Mouse (Mus musculus): ENCODE data around the gene Clrn2. TPM values are rescaled to one million over a fixed set of nuclear protein-coding genes. Genes with fewer than 3 reads are reported as not detected.
A peak's percentile ranks its signal among the peaks of the same experiment; 100 is the strongest.

Gene Clrn2
- polyA plus RNA-seq, 1 experiment from 2014 or later = not detected

DNA sequence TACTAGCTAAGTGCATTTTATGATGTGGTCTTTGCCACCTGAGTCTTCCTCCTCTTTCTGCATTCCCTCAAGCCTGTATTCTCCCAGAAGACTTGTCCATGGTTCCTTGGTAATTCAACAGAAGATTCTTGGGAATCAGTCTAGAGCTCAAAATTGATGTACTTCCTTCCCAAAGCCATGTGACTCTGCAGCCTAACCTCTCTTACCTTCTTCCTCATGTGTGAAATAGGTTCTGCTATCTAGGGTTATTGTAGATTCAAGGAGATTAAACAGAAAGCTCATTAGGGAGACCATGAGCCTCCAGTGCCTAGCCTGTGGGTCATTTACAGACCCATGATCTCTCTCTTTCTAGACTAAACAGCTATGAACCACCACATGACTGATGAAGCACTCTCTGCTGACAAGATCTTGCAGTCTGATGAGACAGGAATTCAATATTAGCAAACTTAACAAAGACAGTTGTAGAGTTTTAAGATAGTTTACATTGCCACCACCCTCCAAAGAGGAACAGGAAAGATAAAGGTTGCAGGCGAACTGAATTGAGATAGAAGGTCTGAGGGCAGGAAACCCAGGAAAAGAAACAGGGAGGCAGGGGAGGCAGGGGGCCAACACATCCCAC is 27.0 kb upstream of the Clrn2 start:
- no peak overlapping the region for H3K9ac ChIP-seq (ENCODE audit: low read depth, low read length)
- ATAC-seq = no peak
- H3K4me3 ChIP-seq (ENCODE audit: low read length) = no peak overlapping the region
- no peaks in the 10 kb centered on the region for H3K27me3 ChIP-seq (replicated peaks; ENCODE audit: control insufficient read depth, insufficient read depth, low read length)
- no peak overlapping the region for H3K4me2 ChIP-seq (ENCODE audit: low read depth, low read length)
- H3K9me3 ChIP-seq (ENCODE audit: control insufficient read depth, low read length) = no peaks in the 10 kb centered on the region
- H3K36me3 ChIP-seq (ENCODE audit: control insufficient read depth, insufficient read depth, low read length) = no peaks in the 10 kb centered on the region
- 69% methylated on average over 1 of the region's 1 CpGs for WGBS
- no peak overlapping the region for H3K27ac ChIP-seq (ENCODE audit: low read length)
- H3K4me1 ChIP-seq (ENCODE audit: control insufficient read depth, insufficient read depth, low read length) = no peaks in the 10 kb centered on the region

DNA sequence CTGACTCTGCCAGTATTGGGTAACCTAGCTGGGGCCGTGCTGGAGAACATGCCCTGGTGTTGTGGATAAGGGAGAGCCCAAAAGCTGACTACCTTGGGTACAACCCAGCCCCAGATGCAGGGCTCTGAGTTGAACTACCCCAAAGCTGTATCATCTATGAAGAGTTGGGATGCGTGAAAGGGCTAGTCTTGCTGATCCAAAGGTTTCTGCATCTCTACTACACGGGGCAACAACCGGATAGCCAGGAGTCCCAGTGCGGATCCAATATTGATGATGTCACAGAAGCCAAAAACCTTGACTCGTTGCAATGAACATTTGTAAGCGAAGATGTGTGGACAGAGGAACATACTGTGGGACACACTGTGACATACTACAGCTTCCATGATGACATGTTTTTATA is 25.7 kb upstream of the Clrn2 start:
- no peak for ATAC-seq

DNA sequence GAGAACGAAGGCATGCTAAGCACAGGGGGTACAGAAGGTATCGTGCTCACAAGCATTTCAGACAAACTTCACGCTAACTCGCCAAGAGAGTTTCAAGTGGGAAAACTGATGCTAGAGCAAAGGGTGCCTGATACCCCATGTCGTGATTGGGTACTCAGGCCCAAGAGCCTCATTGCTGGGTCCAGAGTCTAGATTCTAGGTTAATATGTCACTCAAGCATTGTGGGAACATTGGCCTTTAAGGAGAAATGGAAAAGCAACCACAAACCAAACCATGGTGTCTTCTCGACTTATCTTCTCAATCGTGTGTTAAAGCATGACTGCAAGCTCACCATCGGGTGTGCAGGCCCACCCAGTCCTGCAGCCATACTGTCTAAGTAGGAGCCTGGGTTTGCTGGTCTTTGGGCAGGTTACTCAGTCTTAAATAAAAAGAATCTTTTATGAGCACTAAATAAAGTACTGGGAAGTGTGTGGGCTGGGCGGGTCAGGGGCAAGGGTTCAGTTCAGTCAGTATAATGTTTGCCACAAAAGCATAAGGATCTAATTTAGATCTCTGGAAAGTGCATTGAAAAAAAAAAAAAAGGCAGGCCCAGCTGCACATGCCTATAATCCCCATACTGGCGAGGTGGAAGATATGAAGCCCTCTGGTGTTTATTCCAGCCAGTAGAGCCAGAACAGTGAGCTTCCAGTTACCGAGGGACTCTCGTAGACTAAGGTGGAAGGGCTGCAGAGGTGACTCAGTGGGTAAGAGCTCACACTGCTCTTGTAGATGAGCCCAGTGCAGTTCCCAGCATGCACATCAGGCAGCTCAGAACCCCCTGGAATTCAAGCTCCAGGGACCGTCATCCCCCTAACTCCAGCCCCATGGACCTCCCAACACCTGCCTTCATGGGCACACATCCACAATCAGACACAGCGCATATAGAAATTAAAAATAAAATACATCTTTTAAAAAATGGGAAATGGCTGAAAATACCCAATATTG is 17.3 kb upstream of the Clrn2 start:
- H3K36me3 ChIP-seq (ENCODE audit: control insufficient read depth, insufficient read depth, low read length) = no peaks in the 10 kb centered on the region; the same call in 1 of the 2 replicates
- peak; percentile 90 for ATAC-seq

More for the DNA sequence above, 25.7 kb upstream of the Clrn2 start:
- H3K4me2 ChIP-seq (ENCODE audit: low read depth, low read length) = no peak overlapping the region
- H3K27me3 ChIP-seq (replicated peaks; ENCODE audit: control insufficient read depth, insufficient read depth, low read length) = no peaks in the 10 kb centered on the region
- no peaks in the 10 kb centered on the region for H3K4me1 ChIP-seq (ENCODE audit: control insufficient read depth, insufficient read depth, low read length)
- H3K27ac ChIP-seq (ENCODE audit: low read length) = no peak overlapping the region
- no peak overlapping the region for H3K9ac ChIP-seq (ENCODE audit: low read depth, low read length)
- H3K4me3 ChIP-seq (ENCODE audit: low read length) = no peak overlapping the region
- WGBS = 93% methylated on average over 7 of the region's 7 CpGs
- no peaks in the 10 kb centered on the region for H3K36me3 ChIP-seq (ENCODE audit: control insufficient read depth, insufficient read depth, low read length)
- no peaks in the 10 kb centered on the region for H3K9me3 ChIP-seq (ENCODE audit: control insufficient read depth, low read length)

DNA sequence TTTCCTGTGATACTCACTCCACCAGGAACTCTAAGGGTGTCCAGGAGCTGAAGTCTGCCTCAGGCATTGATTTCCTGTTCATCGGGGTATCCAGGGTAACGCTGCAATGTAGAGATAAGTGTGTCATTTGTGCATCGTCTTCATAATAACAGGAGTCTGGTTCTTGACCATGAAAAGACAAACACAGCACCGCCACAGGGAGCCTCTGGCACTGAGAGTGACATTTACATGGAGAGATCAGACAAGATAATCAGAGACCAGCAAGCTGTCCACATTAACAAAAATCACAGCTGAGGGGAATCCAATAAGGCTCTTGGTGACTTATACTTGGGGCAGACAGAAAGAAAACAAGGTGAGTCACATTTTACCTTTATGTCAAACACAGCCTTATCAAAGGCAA is 15.7 kb upstream of the Clrn2 start:
- H3K36me3 ChIP-seq (ENCODE audit: control insufficient read depth, insufficient read depth, low read length) = no peaks in the 10 kb centered on the region; the same call in 1 of the 2 replicates
- H3K4me1 ChIP-seq (ENCODE audit: control insufficient read depth, insufficient read depth, low read length) = 0 out of 2 replicates have a peak, but pooled peaks cover 8% of the 10 kb centered on the region
- H3K9me3 ChIP-seq (ENCODE audit: control insufficient read depth, low read length) = no peaks in the 10 kb centered on the region
- H3K27me3 ChIP-seq (replicated peaks; ENCODE audit: control insufficient read depth, insufficient read depth, low read length) = no peaks in the 10 kb centered on the region
- H3K4me2 ChIP-seq (ENCODE audit: low read depth, low read length) = no peak overlapping the region
- no peak for ATAC-seq
- H3K9ac ChIP-seq (ENCODE audit: low read depth, low read length) = no peak overlapping the region
- peak overlapping the region; percentile 9; the same call in 1 of the 2 replicates for H3K27ac ChIP-seq (ENCODE audit: low read length)
- 59% methylated on average over 4 of the region's 4 CpGs for WGBS
- H3K4me3 ChIP-seq (ENCODE audit: low read length) = no peak overlapping the region

More for the DNA sequence above, 17.3 kb upstream of the Clrn2 start:
- H3K27ac ChIP-seq (ENCODE audit: low read length) = peak overlapping the region; percentile 86
- WGBS = 74% methylated on average over 14 of the region's 14 CpGs
- no peaks in the 10 kb centered on the region for H3K27me3 ChIP-seq (replicated peaks; ENCODE audit: control insufficient read depth, insufficient read depth, low read length)
- H3K9me3 ChIP-seq (ENCODE audit: control insufficient read depth, low read length) = no peaks in the 10 kb centered on the region
- 0 out of 2 replicates have a peak, but pooled peaks cover 8% of the 10 kb centered on the region for H3K4me1 ChIP-seq (ENCODE audit: control insufficient read depth, insufficient read depth, low read length)
- H3K9ac ChIP-seq (ENCODE audit: low read depth, low read length) = no peak overlapping the region
- H3K4me2 ChIP-seq (ENCODE audit: low read depth, low read length) = no peak overlapping the region
- no peak overlapping the region for H3K4me3 ChIP-seq (ENCODE audit: low read length)

DNA sequence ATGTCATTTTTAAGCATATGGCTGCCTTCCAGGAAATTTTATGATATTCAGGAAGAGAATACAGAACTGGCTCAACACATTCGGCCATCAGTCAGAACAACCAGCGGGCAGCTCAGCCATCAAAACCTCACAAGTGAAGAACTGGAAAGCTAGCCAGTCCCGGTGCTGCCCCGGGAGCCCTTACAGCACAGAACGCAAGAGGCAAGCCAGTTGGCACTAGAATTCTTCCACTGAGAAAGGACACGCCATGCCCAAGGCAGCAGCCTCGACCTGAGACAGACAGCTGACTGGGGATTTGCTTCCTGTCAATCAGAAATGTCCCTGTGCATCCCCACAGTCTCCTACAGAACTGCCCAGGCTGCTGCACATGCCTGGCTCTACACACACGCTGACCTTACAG is 15.2 kb upstream of the Clrn2 start:
- Histone ChIP-seq H3K9me3 (ENCODE audit: control insufficient read depth, low read length) (no peaks in the 10 kb centered on the region), H3K27ac (ENCODE audit: low read length) (no peak overlapping the region), H3K4me1 (ENCODE audit: control insufficient read depth, insufficient read depth, low read length) (0 out of 2 replicates have a peak, but pooled peaks cover 8% of the 10 kb centered on the region), H3K27me3 (replicated peaks; ENCODE audit: control insufficient read depth, insufficient read depth, low read length) (no peaks in the 10 kb centered on the region), H3K4me2 (ENCODE audit: low read depth, low read length) (no peak overlapping the region), H3K36me3 (ENCODE audit: control insufficient read depth, insufficient read depth, low read length) (no peaks in the 10 kb centered on the region; the same call in 1 of the 2 replicates), H3K4me3 (ENCODE audit: low read length) (no peak overlapping the region), H3K9ac (ENCODE audit: low read depth, low read length) (no peak overlapping the region)
- 86% methylated on average over 8 of the region's 8 CpGs for WGBS
- ATAC-seq = no peak

DNA sequence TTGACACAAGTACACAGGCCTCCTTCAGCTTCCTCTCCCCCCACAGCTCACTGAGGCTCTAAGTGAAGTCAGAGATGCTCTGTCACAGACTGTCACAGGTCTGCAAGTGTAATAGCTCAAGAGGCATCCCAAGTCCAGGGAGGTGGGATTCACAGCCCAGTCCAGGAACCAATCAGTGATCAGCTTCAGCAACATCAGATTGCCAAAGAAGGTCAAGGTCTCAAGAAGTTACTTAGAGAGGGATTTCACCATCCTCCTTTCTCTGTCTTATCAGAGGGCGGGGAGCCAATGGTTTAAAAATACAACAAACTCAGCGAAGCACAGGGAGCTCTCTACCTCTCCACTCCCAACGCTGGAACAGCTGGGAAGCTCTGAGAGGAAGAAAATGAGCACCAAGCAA is 12.4 kb upstream of the Clrn2 start:
- Histone ChIP-seq H3K9ac (ENCODE audit: low read depth, low read length) (no peak overlapping the region), H3K27me3 (replicated peaks; ENCODE audit: control insufficient read depth, insufficient read depth, low read length) (no peaks in the 10 kb centered on the region), H3K27ac (ENCODE audit: low read length) (peak overlapping the region; percentile 67), H3K36me3 (ENCODE audit: control insufficient read depth, insufficient read depth, low read length) (peaks cover 5% of the 10 kb centered on the region; the same call in 1 of the 2 replicates), H3K9me3 (ENCODE audit: control insufficient read depth, low read length) (no peaks in the 10 kb centered on the region), H3K4me1 (ENCODE audit: control insufficient read depth, insufficient read depth, low read length) (0 out of 2 replicates have a peak, but pooled peaks cover 8% of the 10 kb centered on the region), H3K4me2 (ENCODE audit: low read depth, low read length) (no peak overlapping the region), H3K4me3 (ENCODE audit: low read length) (no peak overlapping the region)
- peak; percentile 57 for ATAC-seq
- WGBS = 59% methylated on average over 3 of the region's 3 CpGs

DNA sequence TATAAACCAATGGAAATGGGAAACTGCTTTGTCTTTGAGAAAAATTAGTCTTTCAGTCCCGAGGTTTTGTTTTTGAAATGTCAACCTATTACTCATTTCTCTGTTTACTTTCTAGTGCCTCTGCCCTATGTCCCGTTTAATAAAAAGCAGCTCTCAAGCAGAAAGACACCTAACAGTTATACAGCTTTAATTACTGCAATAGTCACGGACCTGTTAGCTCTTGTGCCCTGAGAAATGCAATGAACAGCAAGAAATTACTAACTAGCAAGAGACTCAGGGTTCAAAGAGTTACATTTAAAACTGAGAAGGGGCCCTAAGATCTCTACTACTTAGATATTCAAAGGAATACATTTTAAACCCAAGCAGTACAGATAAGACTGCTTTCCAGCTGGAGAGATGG is 11.8 kb upstream of the Clrn2 start:
- H3K4me1 ChIP-seq (ENCODE audit: control insufficient read depth, insufficient read depth, low read length) = 0 out of 2 replicates have a peak, but pooled peaks cover 5% of the 10 kb centered on the region
- H3K4me2 ChIP-seq (ENCODE audit: low read depth, low read length) = no peak overlapping the region
- ATAC-seq = peak; percentile 64
- no peaks in the 10 kb centered on the region for H3K9me3 ChIP-seq (ENCODE audit: control insufficient read depth, low read length)
- no peaks in the 10 kb centered on the region for H3K27me3 ChIP-seq (replicated peaks; ENCODE audit: control insufficient read depth, insufficient read depth, low read length)
- peaks cover 5% of the 10 kb centered on the region; the same call in 1 of the 2 replicates for H3K36me3 ChIP-seq (ENCODE audit: control insufficient read depth, insufficient read depth, low read length)
- no peak overlapping the region for H3K9ac ChIP-seq (ENCODE audit: low read depth, low read length)
- H3K4me3 ChIP-seq (ENCODE audit: low read length) = no peak overlapping the region
- peak overlapping the region; percentile 67 for H3K27ac ChIP-seq (ENCODE audit: low read length)
- WGBS = 49% methylated on average over 3 of the region's 3 CpGs

DNA sequence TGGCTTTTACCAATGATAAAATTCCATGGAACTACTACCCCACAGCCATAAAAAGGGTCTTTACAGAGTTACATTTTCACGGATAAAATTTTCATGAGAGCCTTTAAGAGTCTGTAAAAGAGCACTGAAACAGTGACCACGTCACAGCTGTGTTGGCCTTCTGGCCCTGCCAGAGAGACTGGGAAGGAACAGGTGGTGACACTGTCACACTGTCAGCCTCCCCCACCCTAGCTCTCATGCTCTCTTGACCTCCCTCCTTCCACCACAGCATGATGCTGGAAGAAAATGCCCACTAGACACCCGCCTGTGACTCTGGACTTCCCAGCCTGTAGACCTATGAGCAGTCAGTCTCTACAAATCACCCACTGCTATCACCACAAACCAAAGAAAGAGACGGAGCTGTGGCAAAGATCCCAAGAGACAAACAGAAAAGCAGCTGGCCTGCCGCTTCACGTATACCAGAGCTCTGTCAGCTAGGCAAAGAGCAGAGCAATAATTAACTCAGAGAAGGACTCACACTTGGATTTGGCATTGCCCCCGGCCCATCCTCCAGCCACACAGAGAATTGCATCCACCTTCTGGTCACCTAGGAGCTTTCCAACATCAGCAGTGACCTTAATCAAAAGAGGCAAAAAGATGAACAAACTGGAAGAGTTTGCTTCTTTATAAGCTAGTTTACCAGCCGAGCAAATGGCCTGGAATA is 9.3 kb upstream of the Clrn2 start:
- Histone ChIP-seq H3K4me3 (ENCODE audit: low read length) (no peak overlapping the region), H3K27me3 (replicated peaks; ENCODE audit: control insufficient read depth, insufficient read depth, low read length) (no peaks in the 10 kb centered on the region), H3K36me3 (ENCODE audit: control insufficient read depth, insufficient read depth, low read length) (peaks cover 5% of the 10 kb centered on the region; the same call in 1 of the 2 replicates), H3K9me3 (ENCODE audit: control insufficient read depth, low read length) (no peaks in the 10 kb centered on the region), H3K4me2 (ENCODE audit: low read depth, low read length) (no peak overlapping the region), H3K9ac (ENCODE audit: low read depth, low read length) (no peak overlapping the region), H3K27ac (ENCODE audit: low read length) (no peak overlapping the region), H3K4me1 (ENCODE audit: control insufficient read depth, insufficient read depth, low read length) (peaks cover 11% of the 10 kb centered on the region)
- ATAC-seq = no peak
- 83% methylated on average over 8 of the region's 8 CpGs for WGBS

DNA sequence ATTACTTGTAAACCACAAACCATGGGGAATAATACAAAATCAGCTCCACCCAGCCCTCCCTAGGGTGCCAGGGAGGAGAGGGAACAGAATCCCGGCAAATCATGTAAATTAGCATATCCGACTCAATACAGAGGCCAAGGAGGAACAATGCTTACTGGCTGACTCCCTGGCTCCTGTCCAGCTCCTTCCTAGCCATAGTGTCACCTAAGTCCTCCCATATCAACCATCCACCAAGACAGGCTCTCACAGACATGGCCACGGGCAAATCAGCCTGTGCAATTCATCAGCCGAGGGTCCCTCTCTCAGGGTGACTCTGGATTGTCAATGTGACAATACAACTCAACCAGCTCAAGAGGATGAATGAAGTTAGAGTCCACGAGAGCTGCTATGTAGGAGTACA is 4.9 kb upstream of the Clrn2 start:
- H3K9ac ChIP-seq (ENCODE audit: low read depth, low read length) = peak overlapping the region; percentile 78
- ATAC-seq = no peak

More for the DNA sequence above, 4.9 kb upstream of the Clrn2 start:
- Histone ChIP-seq H3K4me3 (ENCODE audit: low read length) (peak overlapping the region; percentile 65), H3K4me2 (ENCODE audit: low read depth, low read length) (peak overlapping the region; percentile 84), H3K4me1 (ENCODE audit: control insufficient read depth, insufficient read depth, low read length) (peaks cover 11% of the 10 kb centered on the region), H3K36me3 (ENCODE audit: control insufficient read depth, insufficient read depth, low read length) (peaks cover 5% of the 10 kb centered on the region; the same call in 1 of the 2 replicates), H3K27me3 (replicated peaks; ENCODE audit: control insufficient read depth, insufficient read depth, low read length) (no peaks in the 10 kb centered on the region), H3K27ac (ENCODE audit: low read length) (no peak overlapping the region; the same call in 1 of the 2 replicates), H3K9me3 (ENCODE audit: control insufficient read depth, low read length) (no peaks in the 10 kb centered on the region)
- WGBS = 51% methylated on average over 5 of the region's 5 CpGs
